Mouse (Mus musculus) hindbrain, postnatal 0 days (tissue): ENCODE data around the gene Nsdhl. TPM values are rescaled to one million over a fixed set of nuclear protein-coding genes. Genes with fewer than 3 reads are reported as not detected.

Experiments
- ATAC-seq: fragments of 200-750 bp; cut with Nextera tagmentation; 2 replicates; pipeline ENCODE4 v1.8.0; 2017; ENCODE audit warnings: mild to moderate bottlenecking, moderate TSS enrichment, moderate library complexity
- DNase-seq: peaks from one replicate; pipeline ENCODE4 v3.0.0-alpha.2; 2015; ENCODE audit warnings: low spot score
- H3K27ac ChIP-seq: fragments of 300-500 bp; sonication (generic); 2 replicates; pipeline ENCODE4 v1.5.1; 2014; ENCODE audit warnings: mild to moderate bottlenecking
- H3K27me3 ChIP-seq: fragments of 300-500 bp; sonication (generic); 2 replicates; pipeline ENCODE4 v1.6.1; 2014; ENCODE audit warnings: low read length, mixed read lengths; ENCODE audit not compliant: insufficient read depth
- H3K36me3 ChIP-seq: fragments of 300-500 bp; sonication (generic); 2 replicates; pipeline ENCODE4 v1.6.1; 2014; ENCODE audit warnings: low read length, mixed read lengths; ENCODE audit not compliant: insufficient read depth
- H3K4me1 ChIP-seq: fragments of 300-500 bp; sonication (generic); 2 replicates; pipeline ENCODE4 v1.6.1; 2014; ENCODE audit warnings: antibody characterized with exemption, low read length, mixed read lengths; ENCODE audit not compliant: insufficient read depth
- H3K4me2 ChIP-seq: fragments of 300-500 bp; sonication (generic); 2 replicates; pipeline ENCODE4 v1.6.1; 2014; ENCODE audit warnings: low read depth, mild to moderate bottlenecking, low read length, moderate library complexity, mixed read lengths
- H3K4me3 ChIP-seq: fragments of 300-500 bp; sonication (generic); 2 replicates; pipeline ENCODE4 v1.5.1; 2014; ENCODE audit warnings: low read length
- H3K9ac ChIP-seq: fragments of 300-500 bp; sonication (generic); replicated peaks from 2 replicates; pipeline ENCODE4 v1.6.1; 2014; ENCODE audit warnings: mild to moderate bottlenecking, low read length, moderate library complexity, mixed read lengths
- H3K9me3 ChIP-seq: fragments of 300-500 bp; sonication (generic); 2 replicates; pipeline ENCODE4 v1.6.1; 2016; ENCODE audit warnings: low read length, mixed read lengths
- CTCF ChIP-seq: IDR thresholded peaks from 2 replicates; pipeline ENCODE4 v1.5.1; 2016; ENCODE audit warnings: antibody characterized with exemption, control low read depth, low read depth
- WGBS: fragments of 180-500 bp; shearing (Covaris S2); extraction: QIAGEN DNeasy Blood & Tissue Kit; methylation state at CpG from one replicate; pipeline ENCODE4 v1.1.7; 2014; 5-methylcytosine and 5-hydroxymethylcytosine counted together
- microRNA counts: library from miRNA; unstranded; fragments of <30 nt; microRNA quantifications from one replicate; lab custom pipeline; 2015
- microRNA-seq, 2 experiments: library from miRNA; unstranded; fragments of <30 nt; microRNA quantifications; one replicate each; pipeline ENCODE4; 2016
- polyA plus RNA-seq: library from polyadenylated mRNA; unstranded; fragments of >200 nt; fragmentation: Nextera tagmentation; extraction: Ambion mirVana; gene quantifications from 2 replicates; pipeline ENCODE4 v1.2.1, GENCODE M21; 2015
- total RNA-seq: library from RNA; depleted of rRNA; stranded (reverse); fragments of >200 nt; gene quantifications from 2 replicates; pipeline ENCODE4 v1.2.3, GENCODE M21; 2014; rRNA removed

The Nsdhl gene
- total and polyA plus RNA-seq, 2 experiments from 2014 or later, result 40.8 to 41.1 TPM

DNA sequence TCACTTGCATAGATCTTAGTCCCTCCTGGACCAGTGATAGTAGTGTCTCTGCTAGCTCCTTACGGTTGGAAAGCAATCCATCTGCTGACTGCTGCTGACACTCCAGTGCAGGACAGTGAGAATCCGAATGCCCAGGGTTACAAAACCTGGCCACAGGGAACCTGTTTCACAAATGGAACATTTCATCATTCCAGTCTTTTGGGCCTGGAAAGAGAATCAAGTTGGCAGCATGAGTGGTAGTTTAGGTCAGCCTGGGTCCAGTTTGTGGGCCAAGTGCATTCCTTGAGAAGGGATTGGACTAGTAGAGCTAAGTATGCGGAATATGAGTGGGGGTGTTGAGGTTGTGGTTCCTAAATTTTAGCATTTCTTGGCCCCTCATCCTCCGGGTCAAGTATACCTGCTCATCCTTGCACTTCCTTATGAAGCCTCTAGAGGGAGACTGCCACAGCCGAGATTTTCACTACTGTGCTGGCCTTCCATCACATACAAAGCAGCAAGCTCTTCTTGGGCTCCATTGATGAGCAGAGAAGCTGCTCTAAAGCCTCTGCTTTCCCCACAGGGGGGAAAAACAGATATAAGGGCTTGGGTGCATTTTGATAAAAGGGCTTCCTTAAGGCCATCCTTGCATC is 74.0 kb downstream of the Nsdhl start:
- Histone ChIP-seq H3K4me1 (no peaks in the 10 kb centered on the region), H3K27me3 (no peaks in the 10 kb centered on the region), H3K27ac (no peak overlapping the region), H3K4me2 (no peak overlapping the region), H3K9ac (no peak overlapping the region), H3K4me3 (no peak overlapping the region), H3K36me3 (no peaks in the 10 kb centered on the region), H3K9me3 (no peaks in the 10 kb centered on the region)
- WGBS, result 55% methylated on average over 5 of the region's 5 CpGs
- no peak for ATAC-seq
- TF ChIP-seq CTCF, result peak; percentile 59
- no peak for DNase-seq

DNA sequence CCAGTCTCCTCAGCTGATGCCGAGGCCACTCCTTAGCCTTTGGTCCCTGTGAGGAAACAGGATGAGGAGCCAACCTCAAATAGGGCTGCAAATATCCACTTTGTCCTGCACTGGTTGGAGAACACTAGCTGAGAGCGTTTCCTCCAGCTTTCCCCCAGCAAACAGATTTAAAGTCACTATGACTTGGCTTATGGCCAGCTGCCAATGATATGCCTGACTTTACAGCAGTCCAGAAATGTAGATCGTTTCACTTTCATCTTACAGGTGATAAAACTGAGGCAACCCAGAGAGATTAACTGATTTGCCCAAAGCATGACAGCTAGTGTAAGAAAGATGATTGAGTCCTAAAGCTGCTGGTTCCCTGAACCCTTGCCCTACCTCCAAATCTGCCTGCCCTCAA is 77.2 kb downstream of the Nsdhl start:
- Histone ChIP-seq H3K27me3 (no peaks in the 10 kb centered on the region), H3K4me3 (no peak overlapping the region), H3K4me2 (no peak overlapping the region), H3K27ac (no peak overlapping the region), H3K9me3 (no peaks in the 10 kb centered on the region), H3K4me1 (no peaks in the 10 kb centered on the region), H3K36me3 (no peaks in the 10 kb centered on the region), H3K9ac (no peak overlapping the region)
- no peak for DNase-seq
- WGBS, result 71% methylated on average over 3 of the region's 3 CpGs
- TF ChIP-seq CTCF, result no peak
- no peak for ATAC-seq

DNA sequence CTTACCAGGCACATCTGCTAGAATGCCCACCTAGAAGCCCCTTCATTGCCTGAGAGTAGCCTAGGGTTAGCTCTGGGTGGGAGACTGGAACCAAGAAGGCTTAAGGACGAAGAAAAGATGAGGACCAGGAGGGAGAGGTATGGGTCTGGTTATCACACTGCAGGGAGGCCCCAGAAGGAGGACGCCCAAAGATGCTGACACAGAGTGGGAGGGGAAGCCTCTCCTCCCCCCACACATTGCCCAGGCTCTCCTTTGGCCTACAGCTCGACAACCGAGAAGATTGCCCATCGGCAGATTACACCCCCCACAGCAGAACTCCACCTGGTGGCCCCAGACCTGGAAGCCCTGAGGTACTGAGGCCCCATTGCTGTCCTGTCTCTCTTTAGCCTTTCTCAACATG is 84.8 kb downstream of the Nsdhl start:
- Histone ChIP-seq H3K4me3 (no peak overlapping the region), H3K36me3 (no peaks in the 10 kb centered on the region), H3K4me2 (no peak overlapping the region), H3K27ac (no peak overlapping the region), H3K9me3 (no peaks in the 10 kb centered on the region), H3K4me1 (no peaks in the 10 kb centered on the region), H3K9ac (no peak overlapping the region), H3K27me3 (no peaks in the 10 kb centered on the region)
- WGBS, result 84% methylated on average over 5 of the region's 5 CpGs
- no peak for TF ChIP-seq CTCF
- ATAC-seq (no peak), DNase-seq (no peak)

DNA sequence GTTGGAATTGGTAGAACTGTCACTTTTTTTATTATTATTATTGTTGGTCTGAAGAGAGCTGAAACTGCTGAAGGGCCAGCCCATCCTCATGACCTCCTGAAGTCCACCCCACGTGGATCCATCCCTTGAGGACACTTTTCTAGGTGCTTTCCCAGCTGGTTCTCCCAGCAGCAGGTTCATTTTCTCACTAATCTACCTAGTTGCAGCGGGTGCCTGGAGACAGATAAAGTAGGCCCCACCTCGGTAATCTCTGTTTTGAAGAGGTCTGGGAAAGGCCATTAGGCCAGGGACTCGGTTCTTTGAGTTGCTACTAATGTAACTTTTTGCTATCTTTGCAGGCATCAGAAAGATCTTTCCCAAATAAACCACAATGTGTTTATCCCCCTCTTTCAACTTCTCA is 87.3 kb downstream of the Nsdhl start:
- H3K36me3 ChIP-seq, result no peaks in the 10 kb centered on the region
- DNase-seq (no peak), ATAC-seq (no peak)
- TF ChIP-seq CTCF, result no peak
- H3K4me2 ChIP-seq, result no peak overlapping the region
- no peaks in the 10 kb centered on the region for H3K4me1 ChIP-seq
- no peaks in the 10 kb centered on the region for H3K27me3 ChIP-seq
- no peak overlapping the region for H3K4me3 ChIP-seq
- no peaks in the 10 kb centered on the region for H3K9me3 ChIP-seq
- H3K27ac ChIP-seq, result no peak overlapping the region
- H3K9ac ChIP-seq, result no peak overlapping the region
- 76% methylated on average over 4 of the region's 4 CpGs for WGBS

DNA sequence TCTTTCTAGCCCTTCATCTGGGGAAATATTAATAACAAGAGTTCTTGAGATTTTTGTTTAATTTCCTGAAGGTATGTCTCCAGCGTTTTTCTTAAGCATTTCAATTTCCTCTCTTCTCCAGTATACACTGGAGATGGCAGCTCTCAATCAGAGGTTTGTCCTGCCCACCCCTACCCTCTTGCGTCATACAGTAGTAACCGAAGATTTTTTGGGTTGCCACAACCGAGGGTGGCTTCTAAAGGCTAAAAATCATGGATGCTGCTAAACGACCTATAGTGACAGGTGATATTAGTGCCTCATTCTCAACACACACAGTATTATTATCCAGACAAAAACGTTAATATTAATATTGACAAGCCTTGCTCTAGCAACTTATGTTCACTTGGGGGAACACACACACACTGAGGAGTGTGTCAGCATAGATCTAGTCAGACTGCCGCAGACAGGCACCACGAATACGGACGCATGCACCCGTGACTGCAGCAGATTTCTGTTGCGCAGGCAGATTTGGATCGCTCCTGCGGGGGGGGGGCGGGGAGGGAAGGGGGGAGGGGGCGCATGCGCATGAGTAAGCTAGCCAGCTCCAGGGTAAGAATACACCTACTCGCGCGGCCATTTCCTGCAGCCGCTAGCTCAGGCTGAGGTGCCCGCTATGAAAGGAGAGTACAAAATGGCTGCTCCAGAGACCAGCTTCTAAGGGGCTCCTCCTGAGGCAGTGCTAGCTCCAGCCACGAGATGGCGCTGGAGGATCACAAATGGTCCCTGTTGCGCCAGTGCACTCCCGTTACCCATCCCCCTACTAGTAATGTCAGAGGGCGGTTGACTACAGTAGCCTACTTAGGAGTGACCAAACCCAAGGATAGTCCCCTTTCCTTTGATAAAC is 89.5 kb downstream of the Nsdhl start:
- Histone ChIP-seq H3K4me1 (no peaks in the 10 kb centered on the region), H3K27me3 (no peaks in the 10 kb centered on the region), H3K4me2 (peak overlapping the region; percentile 52), H3K36me3 (no peaks in the 10 kb centered on the region), H3K27ac (peak overlapping the region; percentile 83), H3K9me3 (no peaks in the 10 kb centered on the region), H3K4me3 (peak overlapping the region; percentile 25), H3K9ac (peak overlapping the region; percentile 30; the same call in 1 of the 2 replicates)
- ATAC-seq (peak; percentile 100), DNase-seq (peak; percentile 94)
- TF ChIP-seq CTCF, result peak; percentile 89
- WGBS, result 28% methylated on average over 24 of the region's 27 CpGs

MicroRNAs encoded within 50 kb of the gene (microRNA counts, 519-probe panel; counts per million panel counts)
- microRNA mmu-miR-2137 (lab: Ali Mortazavi, UCI), result 370 counts per million, percentile 5 among the panel's probes with 10 or more counts

Small RNAs within 50 kb of the gene (microRNA-seq; reads per million reads assigned to microRNA genes)
- gene Mir2137, result 3.0 to 8.9 reads per million in 2 experiments

Other genes with a start within 250 kb of the Nsdhl start
- gene Gabrq, start 93.4 kb upstream of the Nsdhl start, total RNA-seq, result 8.8 and 9.8 TPM in 2 replicates
- gene Gabrq, start 93.4 kb upstream of the Nsdhl start, polyA plus RNA-seq, result 3.6 and 4.2 TPM in 2 replicates
- gene Cetn2, start 146 bp upstream of the Nsdhl start, total RNA-seq, result 20.0 and 20.7 TPM in 2 replicates
- gene Cetn2, start 146 bp upstream of the Nsdhl start, polyA plus RNA-seq, result 67.1 and 79.9 TPM in 2 replicates
- 0.65 and 1.4 TPM in 2 replicates for gene Zfp185, start 68.8 kb downstream of the Nsdhl start, total RNA-seq
- gene Zfp185, start 68.8 kb downstream of the Nsdhl start, polyA plus RNA-seq, result 1.1 and 1.2 TPM in 2 replicates
- not detected in 2 replicates for gene Pnma5, start 118.5 kb downstream of the Nsdhl start, total RNA-seq
- gene Pnma5, start 118.5 kb downstream of the Nsdhl start, polyA plus RNA-seq, result 0.23 and 0.33 TPM in 2 replicates
- gene Pnma3, start 146.2 kb downstream of the Nsdhl start, total RNA-seq, result 10.6 and 15.0 TPM in 2 replicates
- 5.5 and 5.7 TPM in 2 replicates for gene Pnma3, start 146.2 kb downstream of the Nsdhl start, polyA plus RNA-seq
- not detected in 2 replicates for gene Xlr4a, start 163.9 kb downstream of the Nsdhl start, total RNA-seq
- 0.35 TPM in 1 of 2 replicates, not detected in the other for gene Xlr4a, start 163.9 kb downstream of the Nsdhl start, polyA plus RNA-seq
- 1.2 and 2.6 TPM in 2 replicates for gene Xlr3a, start 178.5 kb downstream of the Nsdhl start, total RNA-seq
- 2.1 and 4.0 TPM in 2 replicates for gene Xlr3a, start 178.5 kb downstream of the Nsdhl start, polyA plus RNA-seq
- 0.75 and 2.1 TPM in 2 replicates for gene Gm14685, start 198.5 kb downstream of the Nsdhl start, total RNA-seq
- 1.0 and 1.2 TPM in 2 replicates for gene Gm14685, start 198.5 kb downstream of the Nsdhl start, polyA plus RNA-seq
- gene Xlr5b, start 230.2 kb downstream of the Nsdhl start, total RNA-seq, result not detected in 2 replicates
- gene Xlr5b, start 230.2 kb downstream of the Nsdhl start, polyA plus RNA-seq, result not detected in 2 replicates
- 0.05 and 2.1 TPM in 2 replicates for gene DXBay18, start 230.9 kb downstream of the Nsdhl start, total RNA-seq
- gene DXBay18, start 230.9 kb downstream of the Nsdhl start, polyA plus RNA-seq, result 0.18 TPM in 1 of 2 replicates, not detected in the other